Mouse (Mus musculus): Measurements from ENCODE around the gene Naxd.
"Not testable (repeated sequence)": the region's sequence is repeated elsewhere in the genome, so short reads cannot be mapped to it uniquely, and the experiment has no call there.

The Naxd gene

GRCm38 (mm10) chr8:11517366-11518055 is 20.2 kb downstream of the Naxd start:
- no peak for DNase-seq

GRCm38 (mm10) chr8:11518056-11518396 is 20.7 kb downstream of the Naxd start:
- DNase-seq: no peak

- DNase-seq: peak; percentile 10
Observed at GRCm38 (mm10) chr8:11518676-11519075, 21.4 kb downstream of the Naxd start.

- peak; percentile 22 for DNase-seq
Observed at GRCm38 (mm10) chr8:11523331-11523730, 26.0 kb downstream of the Naxd start.

GRCm38 (mm10) chr8:11530155-11530770 is 33.0 kb downstream of the Naxd start:
- DNase-seq: peak; percentile 25

GRCm38 (mm10) chr8:11530849-11531248 is 33.5 kb downstream of the Naxd start:
- no peak for DNase-seq

GRCm38 (mm10) chr8:11534494-11534893 is 37.2 kb downstream of the Naxd start:
- DNase-seq: no peak

GRCm38 (mm10) chr8:11539049-11539448 is 41.7 kb downstream of the Naxd start:
- no peak for DNase-seq

GRCm38 (mm10) chr8:11540182-11540581 is 42.9 kb downstream of the Naxd start:
- DNase-seq: no peak

GRCm38 (mm10) chr8:11542031-11542430 is 44.7 kb downstream of the Naxd start:
- peak; percentile 29 for DNase-seq

GRCm38 (mm10) chr8:11542866-11543265 is 45.6 kb downstream of the Naxd start:
- no peak for DNase-seq

- peak; percentile 78 for DNase-seq
Observed at GRCm38 (mm10) chr8:11544386-11544785, 47.1 kb downstream of the Naxd start.

- DNase-seq: no peak
Observed at GRCm38 (mm10) chr8:11547063-11547462, 49.8 kb downstream of the Naxd start.

GRCm38 (mm10) chr8:11549706-11550105 is 52.4 kb downstream of the Naxd start:
- DNase-seq: peak; percentile 47

- DNase-seq: peak; percentile 98
Observed at GRCm38 (mm10) chr8:11550281-11550948, 53.1 kb downstream of the Naxd start, which contains the start of gene Cars2. TSS of gene Cars2 (minus strand) at chr8:11550783.

GRCm38 (mm10) chr8:11551497-11551896 is 54.2 kb downstream of the Naxd start:
- DNase-seq: not testable (repeated sequence)

GRCm38 (mm10) chr8:11552390-11552789 is 55.1 kb downstream of the Naxd start:
- DNase-seq: no peak

GRCm38 (mm10) chr8:11554799-11555719 is 57.8 kb downstream of the Naxd start, which contains the start of gene Ing1:
TSS of gene Ing1 (plus strand) at chr8:11555571.
- peak; percentile 97 for DNase-seq

GRCm38 (mm10) chr8:11555720-11556591 is 58.6 kb downstream of the Naxd start:
- DNase-seq: peak; percentile 97

- peak; percentile 64 for DNase-seq
Observed at GRCm38 (mm10) chr8:11556691-11557423, 59.6 kb downstream of the Naxd start.

- no peak for DNase-seq
Observed at GRCm38 (mm10) chr8:11557424-11557767, 60.1 kb downstream of the Naxd start.
